Mouse (Mus musculus) Patski (cell line): ENCODE data around the gene Zbtb3. TPM values are rescaled to one million over a fixed set of nuclear protein-coding genes. Genes with fewer than 3 reads are reported as not detected.

ENCODE experiments used
- ATAC-seq: fragments of 100-300 bp; one replicate; pipeline ENCODE4 v1.8.0; 2021
- CTCF ChIA-PET: fragments of 350-600 bp; sonication (Branson Sonifier 250); formaldehyde crosslinking; loops from one replicate; lab custom pipeline; 2022; ENCODE audit warnings: inconsistent platforms; lab: Charles Lee
- POLR2A ChIA-PET: fragments of 350-600 bp; sonication (Branson Sonifier 250); formaldehyde crosslinking; loops from one replicate; lab custom pipeline; 2022; ENCODE audit warnings: antibody characterized with exemption, inconsistent platforms; lab: Charles Lee
- DNase-seq: peaks from one replicate; pipeline ENCODE4 v3.0.0-alpha.2; 2011; ENCODE audit warnings: low read depth, low spot score
- H3K27me3 ChIP-seq: fragments of 371-371 bp; one replicate; pipeline ENCODE4 v1.5.1; 2021
- CTCF ChIP-seq: fragments of 100-300 bp; IDR thresholded peaks from one replicate; pipeline ENCODE4 v1.5.1; 2021
- in situ Hi-C: fragments of 300-500 bp; cut with MboI; formaldehyde crosslinking; loops from 3 replicates; pipeline ENCODE4 v1.11.1; 2018; ENCODE audit warnings: low pct_unique_long_range_greater_than_20kb, mixed read lengths
- polyA plus RNA-seq: library from polyadenylated mRNA; unstranded; gene quantifications from one replicate; pipeline ENCODE4 v1.2.3, GENCODE M21; 2021

Gene Zbtb3
- 5.0 TPM for polyA plus RNA-seq

DNA sequence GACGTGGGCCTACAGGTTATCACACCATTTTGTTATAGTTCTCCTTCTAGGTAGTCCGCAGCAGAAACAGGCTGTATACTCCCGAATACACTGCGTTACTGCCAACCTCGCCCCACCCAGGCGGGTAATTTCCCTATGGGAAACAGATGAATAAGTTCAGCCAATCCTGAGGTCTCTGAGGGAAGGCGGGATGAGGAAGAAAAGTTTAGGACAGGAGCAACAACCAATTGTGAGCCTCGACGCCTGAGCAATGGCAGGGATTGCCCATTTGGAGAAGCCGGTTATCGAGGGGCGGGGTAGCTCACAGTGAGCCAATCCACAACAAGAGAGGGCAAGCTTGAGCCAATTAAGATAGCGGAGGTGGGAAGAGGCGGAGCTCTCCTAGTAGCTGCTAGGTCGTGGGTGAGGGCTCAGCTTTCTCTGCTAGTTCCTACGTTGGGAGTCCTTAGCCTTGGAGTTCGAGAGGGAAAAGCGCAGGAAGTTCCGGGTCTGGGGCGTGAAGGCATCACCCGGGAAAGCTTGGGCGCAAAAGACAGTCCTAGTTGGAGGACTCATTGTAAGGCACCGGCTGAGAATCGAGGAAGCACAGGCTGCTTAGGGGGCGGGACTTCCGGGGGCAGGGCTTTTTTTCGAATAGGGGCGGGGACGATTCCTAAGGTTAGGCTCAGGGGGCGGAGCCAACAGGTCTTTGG, at the start of gene Zbtb3:
TSS of gene Zbtb3 (plus strand) at position 426 of the 692 bp plus-strand sequence.
- ChIA-PET POLR2A (interaction anchor here (0.6 to 1.4 kb wide), 4 partner anchors 11 to 31 kb away, joined by 3 to 7 read pairs (median 4); partner anchors contain the start of genes Tmem223 and Ttc9c), CTCF (interaction anchor here (1.5 kb wide), 1 partner anchor 15 kb away, joined by 3 read pairs; no protein-coding TSS in a partner anchor)
- peak; percentile 82 for DNase-seq
- no peak for TF ChIP-seq CTCF
- in situ Hi-C loops = no loop called here
- no peaks in the 10 kb centered on the region for H3K27me3 ChIP-seq
- ATAC-seq = peak; percentile 97

DNA sequence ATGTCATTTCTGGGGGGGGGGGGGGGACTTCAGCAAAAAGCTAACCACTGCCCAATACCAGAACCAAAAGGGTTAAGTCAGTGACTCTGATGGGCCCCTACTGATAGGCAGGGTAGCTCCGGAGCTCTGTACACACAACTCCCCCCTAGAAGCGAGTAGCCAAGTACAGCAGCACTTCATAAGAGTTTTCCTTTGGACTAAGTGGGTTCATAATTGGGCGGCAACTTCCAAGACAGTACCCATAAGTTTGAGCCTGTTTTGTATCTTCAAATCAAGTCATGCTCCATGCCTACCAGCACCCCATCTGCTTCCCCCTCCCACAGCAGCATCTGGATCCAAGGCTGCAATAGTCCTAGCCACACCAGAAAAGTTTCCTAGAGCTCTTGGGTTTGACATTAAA, 46.7 kb upstream of the Zbtb3 start:
- DNase-seq = no peak
- in situ Hi-C loops = no loop called here
- TF ChIP-seq CTCF = no peak
- ATAC-seq = no peak
- ChIA-PET CTCF (interaction anchor here (1.7 kb wide), 1 partner anchor 52 kb away, joined by 3 read pairs; no protein-coding TSS in a partner anchor), POLR2A (interaction anchor here (1.8 kb wide), 1 partner anchor 19 kb away, joined by 6 read pairs; the partner anchor contains the start of gene Tmem179b)
- no peaks in the 10 kb centered on the region for H3K27me3 ChIP-seq

DNA sequence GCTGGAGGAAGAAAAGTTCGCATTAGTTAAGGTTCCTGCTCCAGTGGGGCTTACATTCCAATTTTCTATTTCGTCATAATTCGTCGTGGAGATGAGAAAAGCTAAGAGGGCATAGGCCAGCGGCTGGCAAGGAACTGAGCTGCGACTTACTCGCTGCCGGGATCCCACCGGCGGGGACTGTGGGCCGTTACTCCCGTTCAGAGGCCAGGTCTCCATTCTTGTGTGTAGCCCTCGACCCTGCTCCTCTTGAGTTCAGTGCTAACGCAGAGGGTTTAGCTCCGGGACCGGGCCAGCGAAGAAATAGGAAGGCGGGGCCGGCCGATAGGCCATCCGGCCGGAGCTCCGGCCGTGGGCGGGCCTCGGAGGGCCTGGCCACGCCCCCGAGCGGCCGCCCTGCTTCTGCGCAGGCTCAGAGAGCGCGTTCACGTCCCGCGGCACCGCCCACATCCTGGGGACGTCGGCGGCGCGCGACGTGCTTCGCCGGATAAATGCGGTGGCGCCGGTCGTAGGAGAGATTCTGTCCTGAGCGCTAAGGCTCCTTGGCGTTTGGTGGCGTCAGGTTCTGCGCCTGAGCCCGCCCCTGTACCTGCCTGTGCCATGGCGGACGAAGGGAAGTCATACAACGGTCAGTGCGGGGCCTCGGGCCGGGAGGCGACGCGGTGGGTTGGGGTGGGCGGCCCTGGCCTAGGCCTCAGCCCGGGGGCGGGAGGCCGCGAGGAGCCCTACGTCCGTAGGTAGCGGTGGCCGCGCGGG, 45.5 kb upstream of the Zbtb3 start, which contains the start of gene Nxf1:
TSS of gene Nxf1 (plus strand) at position 439 of the 753 bp plus-strand sequence.
- ATAC-seq (peak; percentile 94), DNase-seq (peak; percentile 44)
- H3K27me3 ChIP-seq = no peaks in the 10 kb centered on the region
- no peak for TF ChIP-seq CTCF
- ChIA-PET CTCF (interaction anchor here (0.8 to 1.7 kb wide), 5 partner anchors 9 to 50 kb away, joined by 3 to 4 read pairs (median 3); no protein-coding TSS in a partner anchor), POLR2A (interaction anchor here (1.0 to 2.8 kb wide), 5 partner anchors 9 to 48 kb away, joined by 3 to 11 read pairs (median 4); partner anchors contain the start of genes Tmem179b and Tmem223)
- in situ Hi-C loops = no loop called here

DNA sequence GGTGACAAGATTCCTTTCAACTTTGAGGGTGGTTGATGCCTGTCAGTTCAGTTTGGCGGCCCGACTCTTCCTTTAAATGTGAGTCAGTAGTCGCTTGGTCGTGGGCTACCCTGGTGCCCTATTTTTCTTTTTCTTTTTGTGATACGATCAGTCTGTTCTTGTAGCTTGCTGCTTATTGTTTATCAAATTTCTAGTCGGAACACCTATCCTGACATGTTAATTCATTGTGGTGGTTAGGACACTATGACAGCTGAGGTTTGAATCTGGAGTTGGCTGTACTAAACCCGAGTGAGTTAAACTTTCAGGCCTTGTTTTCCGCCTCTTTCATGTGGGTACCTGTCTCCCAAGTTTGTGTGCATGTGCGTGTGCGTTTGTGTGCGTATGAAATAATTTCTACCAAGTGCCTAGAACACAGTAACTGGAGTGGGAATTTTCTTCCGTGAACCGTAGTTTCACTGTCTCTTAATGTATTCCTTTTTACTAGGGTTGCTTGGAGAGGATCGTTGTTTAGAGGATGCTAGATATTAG, 44.8 kb upstream of the Zbtb3 start:
- ATAC-seq (peak; percentile 4), DNase-seq (no peak)
- no peaks in the 10 kb centered on the region for H3K27me3 ChIP-seq
- ChIA-PET POLR2A (interaction anchor here (0.7 to 2.8 kb wide), 7 partner anchors 10 to 63 kb away, joined by 3 to 11 read pairs (median 4); partner anchors contain the start of genes 1700092M07Rik, Tmem179b and Tmem223), CTCF (interaction anchor here (1.0 to 1.7 kb wide), 2 partner anchors 9 to 41 kb away, joined by 4 read pairs; partner anchors contain the start of gene Polr2g)
- in situ Hi-C loops = no loop called here
- no peak for TF ChIP-seq CTCF

DNA sequence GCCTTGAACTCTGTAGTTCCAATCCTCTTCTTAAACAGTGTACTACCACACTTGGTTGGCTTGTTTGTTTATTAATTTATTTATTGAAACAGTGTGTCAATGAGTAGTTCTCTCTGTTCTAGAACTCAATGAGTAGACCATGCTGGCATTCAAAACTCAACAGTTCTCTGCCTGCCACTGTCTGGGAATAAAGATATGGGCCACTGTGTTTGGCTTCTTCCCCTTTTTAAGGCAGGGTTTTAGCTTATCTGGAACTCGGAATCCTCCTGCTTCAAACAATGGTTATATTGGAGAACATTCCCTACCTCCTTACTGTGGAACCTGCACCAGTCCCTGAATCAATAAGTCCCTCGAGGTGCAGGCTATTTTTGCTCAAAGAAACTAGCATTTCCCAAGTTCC, 43.5 kb upstream of the Zbtb3 start:
- in situ Hi-C loops = no loop called here
- ChIA-PET CTCF (interaction anchor here (1.7 kb wide), 1 partner anchor 10 kb away, joined by 4 read pairs; no protein-coding TSS in a partner anchor), POLR2A (interaction anchor here (1.1 to 2.8 kb wide), 3 partner anchors 12 to 62 kb away, joined by 3 to 11 read pairs (median 6); partner anchors contain the start of genes Tmem179b and Tmem223)
- TF ChIP-seq CTCF = no peak
- DNase-seq = no peak
- no peaks in the 10 kb centered on the region for H3K27me3 ChIP-seq
- no peak for ATAC-seq

DNA sequence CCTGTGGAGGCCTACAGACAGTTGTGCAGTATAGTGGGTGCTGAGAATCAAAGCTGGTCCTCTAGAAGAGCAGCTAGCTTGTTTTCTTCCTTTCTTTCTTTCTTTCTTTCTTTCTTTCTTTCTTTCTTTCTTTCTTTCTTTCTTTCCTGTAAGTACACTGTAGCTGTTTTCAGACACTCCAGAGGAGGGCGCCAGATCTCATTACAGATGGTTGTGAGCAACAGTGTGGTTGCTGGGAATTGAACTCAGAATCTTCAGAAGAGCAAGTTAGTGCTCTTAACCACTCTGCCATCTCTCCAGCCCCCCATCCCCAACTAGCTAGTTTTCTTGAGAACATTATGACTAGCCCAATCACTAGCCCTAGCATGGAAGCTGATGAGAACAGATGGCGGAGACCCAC, 41.6 kb upstream of the Zbtb3 start:
- CTCF ChIA-PET = interaction anchor here (1.0 to 1.4 kb wide), 3 partner anchors 9 to 43 kb away, joined by 3 to 5 read pairs (median 4); partner anchors contain the start of gene Tmem223
- TF ChIP-seq CTCF = peak; percentile 53

DNA sequence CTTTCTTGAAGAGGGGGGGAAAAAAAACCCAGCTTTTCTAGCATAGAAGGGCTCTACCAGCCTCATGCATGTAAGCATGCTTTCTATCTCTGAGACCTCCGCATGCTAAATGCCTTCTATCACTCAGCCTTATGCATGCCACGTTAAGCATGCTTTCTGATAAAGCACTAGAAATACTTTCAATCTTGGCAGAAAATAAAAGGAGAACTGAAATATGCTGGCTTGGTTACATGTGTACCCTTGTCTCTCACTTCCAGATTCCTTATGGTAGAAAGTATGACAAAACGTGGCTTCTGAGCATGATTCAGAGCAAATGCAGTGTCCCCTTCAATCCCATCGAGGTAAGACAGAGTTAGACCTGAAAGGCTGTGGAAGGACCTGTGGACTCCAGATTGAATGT, 39.1 kb upstream of the Zbtb3 start:
- CTCF ChIA-PET = no interaction called here
- H3K27me3 ChIP-seq = no peaks in the 10 kb centered on the region
- in situ Hi-C loops = no loop called here
- DNase-seq (no peak), ATAC-seq (no peak)
- POLR2A ChIA-PET = interaction anchor here (0.6 kb wide), 1 partner anchor 71 kb away, joined by 3 read pairs; no protein-coding TSS in a partner anchor
- TF ChIP-seq CTCF = no peak

More for the DNA sequence above, 41.6 kb upstream of the Zbtb3 start:
- DNase-seq (no peak), ATAC-seq (no peak)
- in situ Hi-C loops = no loop called here
- POLR2A ChIA-PET = interaction anchor here (0.8 kb wide), 1 partner anchor 11 kb away, joined by 3 read pairs; no protein-coding TSS in a partner anchor
- no peaks in the 10 kb centered on the region for H3K27me3 ChIP-seq

DNA sequence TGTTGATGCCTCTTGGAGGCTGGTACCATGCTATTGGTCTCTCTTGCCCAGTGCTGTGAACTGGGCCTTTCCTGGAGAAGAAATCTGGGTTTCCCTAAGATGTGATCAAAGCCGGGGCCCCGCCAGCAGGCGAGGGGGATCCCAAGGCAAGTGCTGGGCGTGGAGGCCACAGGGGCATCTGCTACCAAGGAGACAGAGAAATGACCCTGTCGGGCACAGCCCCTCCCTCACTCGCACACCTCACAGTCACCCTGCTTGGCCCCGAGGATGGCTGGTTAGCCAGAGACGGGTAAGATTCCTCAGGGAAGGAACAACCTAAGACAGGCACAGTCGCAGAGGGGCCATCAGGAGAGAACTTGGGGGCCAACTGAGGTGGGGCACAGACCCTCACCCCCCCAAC, 36.8 kb upstream of the Zbtb3 start:
- in situ Hi-C loops = no loop called here
- ATAC-seq = no peak
- ChIA-PET POLR2A (no interaction called here), CTCF (interaction anchor here (1.0 kb wide), 1 partner anchor 24 kb away, joined by 3 read pairs; the partner anchor contains the start of genes 1700092M07Rik and Stx5a)
- TF ChIP-seq CTCF = no peak
- H3K27me3 ChIP-seq = no peaks in the 10 kb centered on the region
- DNase-seq = no peak

DNA sequence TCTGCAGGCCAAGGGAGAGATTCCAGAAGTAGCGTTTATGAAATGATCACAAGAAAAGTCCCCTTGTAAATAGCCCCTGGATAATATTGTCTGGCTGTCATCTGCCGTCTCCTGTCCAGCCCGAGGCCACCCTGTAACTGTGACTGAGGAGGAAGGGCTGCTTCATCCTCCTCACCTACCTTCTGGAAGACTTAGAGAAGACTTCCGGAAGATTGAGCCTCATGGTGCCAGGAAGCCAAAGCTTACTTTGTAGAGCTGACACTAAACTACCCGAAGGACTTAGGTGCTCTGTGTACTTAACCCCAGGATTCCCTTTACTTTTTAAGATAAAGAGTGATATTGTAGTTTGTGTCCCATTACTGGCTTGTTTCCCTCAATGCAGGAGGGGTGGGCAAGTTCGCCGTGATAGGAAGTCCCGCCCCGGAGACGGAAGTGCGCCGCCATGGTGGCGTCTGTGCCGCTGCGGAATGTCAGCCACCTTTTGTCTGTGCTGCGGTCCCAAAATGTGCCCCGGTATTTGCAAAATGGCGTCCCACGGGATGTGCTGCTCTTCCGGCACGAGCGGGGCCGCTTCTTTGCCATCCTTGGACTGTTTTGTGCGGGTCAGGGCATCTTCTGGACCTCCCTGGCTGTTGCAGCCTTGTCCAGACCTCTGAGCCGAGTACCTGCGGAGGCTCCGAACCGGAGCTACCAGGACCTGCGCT, 31.6 kb upstream of the Zbtb3 start, which contains the start of gene Tmem223:
TSS of gene Tmem223 (plus strand) at position 430 of the 704 bp plus-strand sequence.
- DNase-seq = no peak
- CTCF ChIA-PET = interaction anchor here (2.1 kb wide), 1 partner anchor 10 kb away, joined by 5 read pairs; no protein-coding TSS in a partner anchor
- no peaks in the 10 kb centered on the region for H3K27me3 ChIP-seq
- in situ Hi-C loops = no loop called here
- TF ChIP-seq CTCF = no peak
- no peak for ATAC-seq
- POLR2A ChIA-PET = interaction anchor here (0.5 to 2.2 kb wide), 6 partner anchors 10 to 102 kb away, joined by 3 to 11 read pairs (median 3); partner anchors contain the start of genes Hnrnpul2 and Nxf1
